In genomic region chr9:110944265-110944664, GRCm38 (mm10) we compare ENCODE assay signal across 11 mouse cellular contexts. TPM values are rescaled to one million over a fixed set of nuclear protein-coding genes. Genes with fewer than 3 reads are reported as not detected.
DNase-seq lines count a peak whose midpoint lies in the region; ATAC-seq lines count a peak whose summit lies in the region.
"Had no signal": no experiment of that assay in that cellular context is flagged by ENCODE, and none has a peak within 500 bp of the region (broad histone marks: within the 10 kb centered on the region; RNA-seq: fewer than 3 reads in every experiment).

No protein-coding gene starts in this region.

- H3K4me1 ChIP-seq in hindbrain, embryonic 10.5 days (replicated peaks): peaks cover 14% of the 10 kb centered on the region
- H3K4me1 ChIP-seq in hindbrain, embryonic 13.5 days (replicated peaks): peaks cover 19% of the 10 kb centered on the region
- peaks cover 4% of the 10 kb centered on the region; the same call in 1 of the 2 replicates for H3K4me1 ChIP-seq in hindbrain, embryonic 14.5 days (replicated peaks; ENCODE audit: control insufficient read depth, insufficient read depth, low read length)

- no peaks in the 10 kb centered on the region for H3K9me3 ChIP-seq in hindbrain, embryonic 10.5 days
- H3K9me3 ChIP-seq in hindbrain, embryonic 13.5 days: no peaks in the 10 kb centered on the region
- no peaks in the 10 kb centered on the region for H3K9me3 ChIP-seq in hindbrain, embryonic 14.5 days (ENCODE audit: control insufficient read depth, low read length)

- H3K27ac ChIP-seq in hindbrain, embryonic 10.5 days: no peak overlapping the region
- H3K27ac ChIP-seq in hindbrain, embryonic 13.5 days: no peak overlapping the region
- no peak overlapping the region for H3K27ac ChIP-seq in hindbrain, embryonic 14.5 days

- H3K27me3 ChIP-seq in hindbrain, embryonic 10.5 days (ENCODE audit: insufficient read depth, poor library complexity, severe bottlenecking): peaks cover 59% of the 10 kb centered on the region
- H3K27me3 ChIP-seq in hindbrain, embryonic 13.5 days: peaks cover 46% of the 10 kb centered on the region
- peaks cover 33% of the 10 kb centered on the region for H3K27me3 ChIP-seq in hindbrain, embryonic 14.5 days (ENCODE audit: control insufficient read depth, insufficient read depth, low read length)

- H3K9ac ChIP-seq in hindbrain, embryonic 13.5 days: no peak overlapping the region
- H3K9ac ChIP-seq in hindbrain, embryonic 14.5 days: no peak overlapping the region

- no peak for ATAC-seq in hindbrain, embryonic 13.5 days (ENCODE audit: low FRiP score)
- ATAC-seq in hindbrain, embryonic 14.5 days (ENCODE audit: low FRiP score): no peak
- ATAC-seq: activated CD4-positive, CD25-positive, alpha-beta regulatory T cell, adult 4 months had no signal

- WGBS in hindbrain, embryonic 10.5 days: 32% methylated on average over 13 of the region's 13 CpGs
- WGBS in hindbrain, embryonic 13.5 days: 32% methylated on average over 13 of the region's 13 CpGs
- 38% methylated on average over 13 of the region's 13 CpGs for WGBS in hindbrain, embryonic 14.5 days

- DNase-seq in hindbrain, embryonic 10.5 days (ENCODE audit: low spot score): peak; percentile 26
- DNase-seq in thymus, postnatal 0 days (ENCODE audit: low spot score): peak; percentile 54
- no peak for DNase-seq in thymus, adult 18-20 months
- DNase-seq in hindbrain, embryonic 14.5 days (ENCODE audit: low spot score): peak; percentile 55
- DNase-seq in adrenal gland, adult 18-20 months (ENCODE audit: low spot score in 2 of 2): no peak
- DNase-seq in urinary bladder, postnatal 36 days (ENCODE audit: low spot score in 2 of 2): no peak
- no peak for DNase-seq in yolk sac, embryonic 10.5 days (ENCODE audit: low spot score)
- DNase-seq: kidney, adult 18-20 months; spleen, adult 18-20 months had no signal

- H3K4me2 ChIP-seq in hindbrain, embryonic 13.5 days: no peak overlapping the region
- H3K4me2 ChIP-seq in hindbrain, embryonic 14.5 days (replicated peaks): no peak overlapping the region

- no peaks in the 10 kb centered on the region for H3K36me3 ChIP-seq in hindbrain, embryonic 10.5 days
- no peaks in the 10 kb centered on the region for H3K36me3 ChIP-seq in hindbrain, embryonic 13.5 days
- no peaks in the 10 kb centered on the region for H3K36me3 ChIP-seq in hindbrain, embryonic 14.5 days (replicated peaks; ENCODE audit: control insufficient read depth, insufficient read depth)

- no peak overlapping the region for H3K4me3 ChIP-seq in hindbrain, embryonic 10.5 days
- H3K4me3 ChIP-seq in hindbrain, embryonic 13.5 days: no peak overlapping the region
- H3K4me3 ChIP-seq in hindbrain, embryonic 14.5 days (replicated peaks; ENCODE audit: low read length): no peak overlapping the region

RNA-seq across cellular contexts. Expression of gene Tdgf1, which starts 1.7 kb away (rescaled TPM):
- polyA plus RNA-seq in hindbrain, embryonic 10.5 days (2016; fragmentation: Nextera tagmentation; extraction: Ambion mirVana): not detected in 2 replicates
- 0.18 and 0.19 TPM in 2 replicates for polyA plus RNA-seq in hindbrain, embryonic 13.5 days (2015; fragmentation: Nextera tagmentation; extraction: Ambion mirVana)
- 0.52 and 0.69 TPM in 2 replicates for polyA plus RNA-seq in thymus, postnatal 0 days (2015; fragmentation: Nextera tagmentation; extraction: Ambion mirVana)
- polyA plus RNA-seq in hindbrain, embryonic 14.5 days (2014; fragmentation: Nextera tagmentation; extraction: Ambion mirVana): 0.14 and 0.40 TPM in 2 replicates
- not detected for total RNA-seq in adrenal gland, adult 18-20 months (2021)

RNA-seq across cellular contexts. Expression of gene Lrrc2, which starts 7.1 kb away (rescaled TPM):
- polyA plus RNA-seq in hindbrain, embryonic 10.5 days (2016; fragmentation: Nextera tagmentation; extraction: Ambion mirVana): 0.33 TPM in 1 of 2 replicates, not detected in the other
- polyA plus RNA-seq in hindbrain, embryonic 13.5 days (2015; fragmentation: Nextera tagmentation; extraction: Ambion mirVana): 0.56 and 0.96 TPM in 2 replicates
- polyA plus RNA-seq in thymus, postnatal 0 days (2015; fragmentation: Nextera tagmentation; extraction: Ambion mirVana): 0.08 and 0.38 TPM in 2 replicates
- polyA plus RNA-seq in hindbrain, embryonic 14.5 days (2014; fragmentation: Nextera tagmentation; extraction: Ambion mirVana): 0.86 and 1.0 TPM in 2 replicates
- 10 to 100 TPM in 1 of 2 experiments, 1 to 10 TPM in 1; 4.0 to 10.4 TPM for total RNA-seq in adrenal gland, adult 18-20 months (2021)

RNA-seq across cellular contexts. Expression of gene Fam240a, which starts 27.6 kb away (rescaled TPM):
- not detected in 2 replicates for polyA plus RNA-seq in hindbrain, embryonic 10.5 days (2016; fragmentation: Nextera tagmentation; extraction: Ambion mirVana)
- polyA plus RNA-seq in hindbrain, embryonic 13.5 days (2015; fragmentation: Nextera tagmentation; extraction: Ambion mirVana): not detected in 2 replicates
- polyA plus RNA-seq in thymus, postnatal 0 days (2015; fragmentation: Nextera tagmentation; extraction: Ambion mirVana): 0.67 and 0.82 TPM in 2 replicates
- polyA plus RNA-seq in hindbrain, embryonic 14.5 days (2014; fragmentation: Nextera tagmentation; extraction: Ambion mirVana): not detected in 2 replicates
- not detected for total RNA-seq in adrenal gland, adult 18-20 months (2021)

RNA-seq across cellular contexts. Expression of gene Rtp3, which starts 46.1 kb away (rescaled TPM):
- polyA plus RNA-seq in hindbrain, embryonic 10.5 days (2016; fragmentation: Nextera tagmentation; extraction: Ambion mirVana): 0.14 TPM in 1 of 2 replicates, not detected in the other
- not detected in 2 replicates for polyA plus RNA-seq in hindbrain, embryonic 13.5 days (2015; fragmentation: Nextera tagmentation; extraction: Ambion mirVana)
- 0.14 and 0.20 TPM in 2 replicates for polyA plus RNA-seq in thymus, postnatal 0 days (2015; fragmentation: Nextera tagmentation; extraction: Ambion mirVana)
- not detected in 2 replicates for polyA plus RNA-seq in hindbrain, embryonic 14.5 days (2014; fragmentation: Nextera tagmentation; extraction: Ambion mirVana)
- total RNA-seq in adrenal gland, adult 18-20 months (2021): 1 to 10 TPM; 3.8 to 5.4 TPM
- polyA plus RNA-seq: activated CD4-positive, CD25-positive, alpha-beta regulatory T cell, adult 4 months had no signal

Comparison
In these comparisons a context has a peak if more than half of its experiments do, and no peak if none do; other contexts are left out.
1. DNase-seq: peak in hindbrain, embryonic 10.5 days (single experiment), thymus, postnatal 0 days (single experiment) and hindbrain, embryonic 14.5 days (single experiment); none in thymus, adult 18-20 months (0 of 2), adrenal gland, adult 18-20 months (0 of 2), urinary bladder, postnatal 36 days (0 of 2) and yolk sac, embryonic 10.5 days (single experiment).